Mouse (Mus musculus): ENCODE measurements around the gene Olfr143. TPM values are rescaled to one million over a fixed set of nuclear protein-coding genes. Genes with fewer than 3 reads are reported as not detected.

Gene Olfr143
- polyA plus RNA-seq (2017; shearing (Covaris generic)) = not detected

DNA sequence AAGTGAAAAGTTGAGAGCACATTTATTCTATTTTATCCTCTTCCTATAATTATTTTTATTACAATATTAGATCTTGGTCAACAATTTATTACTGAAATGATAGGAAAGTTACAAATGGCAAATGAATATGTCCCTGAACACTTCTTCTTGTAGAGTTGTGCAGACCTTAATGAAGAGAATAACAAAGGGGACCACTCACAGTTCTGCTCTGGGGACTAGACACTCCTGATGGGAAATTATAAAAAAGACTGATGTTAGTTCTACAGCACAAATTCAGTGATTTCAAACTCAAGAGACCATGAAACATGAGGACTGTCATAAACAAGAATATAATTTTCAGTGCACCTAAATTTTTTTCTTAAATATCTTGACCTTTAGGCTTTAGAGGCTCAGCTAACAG, at the start of gene Olfr143:
Gene Olfr143 (plus strand): TSS at position 301 of the 400 bp plus-strand sequence.
- no peak for ATAC-seq

DNA sequence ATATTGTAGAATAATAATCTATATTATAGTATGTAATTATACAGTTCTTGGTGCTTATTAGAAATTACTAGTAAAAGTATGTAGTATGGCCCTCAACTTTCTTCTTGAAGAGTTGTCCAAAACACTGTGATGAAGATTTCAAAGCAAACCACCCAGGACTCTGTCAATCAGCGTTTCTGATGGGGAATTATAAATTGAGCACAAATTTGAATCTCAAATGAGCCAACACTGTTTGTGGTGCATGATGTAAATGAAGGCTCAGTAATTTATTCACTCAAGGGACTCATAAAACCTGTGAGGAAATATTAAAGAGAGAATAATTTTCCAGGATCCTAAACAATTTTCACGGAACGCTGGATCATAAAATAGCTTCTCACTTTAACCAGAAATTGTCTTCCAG, 44.5 kb upstream of the Olfr143 start, which contains the start of gene Olfr893:
Gene Olfr893 (plus strand): TSS at position 301 of the 400 bp plus-strand sequence.
- ATAC-seq = no peak

DNA sequence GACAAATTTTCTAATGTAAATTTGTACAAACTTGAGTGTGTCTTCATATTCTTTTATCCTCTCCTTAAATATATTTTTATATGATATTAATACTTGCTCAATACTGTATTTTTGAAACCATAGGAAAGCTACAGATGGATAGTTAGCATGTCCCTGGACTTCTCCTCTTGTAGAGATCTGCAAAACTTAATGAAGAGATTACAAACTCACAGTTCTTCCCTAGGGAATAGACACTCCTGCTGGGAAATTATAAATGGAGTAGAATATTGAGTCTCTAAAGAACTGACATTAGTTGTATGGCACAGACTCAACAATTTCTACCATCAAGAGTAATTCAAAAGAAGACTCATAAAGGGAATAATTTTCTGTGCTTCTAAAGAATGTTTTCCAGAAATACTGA, 34.8 kb upstream of the Olfr143 start, which contains the start of gene Olfr894:
Gene Olfr894 (plus strand): TSS at position 301 of the 400 bp plus-strand sequence.
- no peak for ATAC-seq

DNA sequence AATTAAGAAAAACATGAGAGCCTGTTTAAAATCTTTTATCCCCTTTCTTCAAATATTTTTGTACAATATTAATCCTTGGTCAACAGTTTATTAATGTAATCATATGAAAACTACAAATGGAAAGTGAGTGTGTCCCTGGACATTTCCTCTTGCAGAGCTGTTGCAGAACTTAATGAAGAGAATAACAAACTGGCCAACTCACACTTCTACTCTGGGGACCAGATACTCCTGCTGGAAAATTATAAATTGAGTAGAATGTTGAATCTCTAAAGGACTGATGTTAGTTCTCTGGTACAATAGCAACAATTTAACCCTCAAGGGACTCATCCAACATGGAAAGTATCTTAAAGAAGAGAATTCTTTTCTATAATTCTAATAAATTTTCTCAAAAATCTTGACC, 15.0 kb downstream of the Olfr143 start, which contains the start of gene Olfr895:
Gene Olfr895 (plus strand): TSS at position 301 of the 400 bp plus-strand sequence.
- no peak for ATAC-seq

DNA sequence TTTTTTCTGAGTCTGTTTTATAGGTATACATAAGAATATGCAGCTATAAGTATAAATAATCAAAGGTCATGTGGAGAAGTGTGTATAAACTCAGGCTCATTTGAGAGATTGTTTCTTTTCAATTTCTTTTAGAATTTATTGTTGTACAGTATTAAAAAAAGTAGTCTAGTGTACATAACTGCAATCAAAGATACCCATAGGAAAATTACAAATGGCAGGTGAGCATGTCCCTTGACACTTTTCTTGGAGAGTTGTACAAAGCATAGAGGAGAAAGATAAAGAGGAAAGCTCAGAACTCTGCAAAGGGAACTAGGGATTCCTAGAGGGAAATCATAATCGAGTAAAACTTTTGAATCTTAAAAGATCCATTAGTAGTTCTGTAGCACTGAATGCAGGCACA, 38.2 kb downstream of the Olfr143 start, which contains the start of gene Olfr896-ps1:
Gene Olfr896-ps1 (plus strand): TSS at position 301 of the 400 bp plus-strand sequence.
- ATAC-seq = no peak

Other genes with a start within 250 kb of the Olfr143 start
- not detected for gene Olfr883, start 227.0 kb upstream of the Olfr143 start, polyA plus RNA-seq (2017; shearing (Covaris generic))
- not detected for gene Olfr884, start 206.2 kb upstream of the Olfr143 start, polyA plus RNA-seq (2017; shearing (Covaris generic))
- gene Olfr885, start 191.5 kb upstream of the Olfr143 start, polyA plus RNA-seq (2017; shearing (Covaris generic)) = not detected
- gene Olfr887, start 168.7 kb upstream of the Olfr143 start, polyA plus RNA-seq (2017; shearing (Covaris generic)) = not detected
- gene Olfr888, start 144.6 kb upstream of the Olfr143 start, polyA plus RNA-seq (2017; shearing (Covaris generic)) = not detected
- under 1 TPM in 1 of 2 experiments, not detected in 1; 0.11 TPM for gene Olfr889, start 137.6 kb upstream of the Olfr143 start, polyA plus RNA-seq (2017; shearing (Covaris generic))
- gene Olfr890, start 110.3 kb upstream of the Olfr143 start, polyA plus RNA-seq (2017; shearing (Covaris generic)) = under 1 TPM in 1 of 2 experiments, not detected in 1; 0.24 TPM
- not detected for gene Olfr891, start 72.0 kb upstream of the Olfr143 start, polyA plus RNA-seq (2017; shearing (Covaris generic))
- not detected for gene Olfr893, start 44.4 kb upstream of the Olfr143 start, polyA plus RNA-seq (2017; shearing (Covaris generic))
- gene Olfr894, start 34.7 kb upstream of the Olfr143 start, polyA plus RNA-seq (2017; shearing (Covaris generic)) = not detected
- gene Olfr895, start 15.1 kb downstream of the Olfr143 start, polyA plus RNA-seq (2017; shearing (Covaris generic)) = not detected
- not detected for gene Olfr896-ps1, start 38.3 kb downstream of the Olfr143 start, polyA plus RNA-seq (2017; shearing (Covaris generic))
- not detected for gene Olfr25, start 76.3 kb downstream of the Olfr143 start, polyA plus RNA-seq (2017; shearing (Covaris generic))
- gene Olfr898, start 95.6 kb downstream of the Olfr143 start, polyA plus RNA-seq (2017; shearing (Covaris generic)) = not detected
- gene Olfr250, start 114.1 kb downstream of the Olfr143 start, polyA plus RNA-seq (2017; shearing (Covaris generic)) = not detected
- not detected for gene Olfr251, start 124.3 kb downstream of the Olfr143 start, polyA plus RNA-seq (2017; shearing (Covaris generic))
- gene Olfr147, start 148.9 kb downstream of the Olfr143 start, polyA plus RNA-seq (2017; shearing (Covaris generic)) = not detected
- under 1 TPM in 1 of 2 experiments, not detected in 1; 0.12 TPM for gene Olfr901, start 176.7 kb downstream of the Olfr143 start, polyA plus RNA-seq (2017; shearing (Covaris generic))
- not detected for gene Olfr902, start 194.9 kb downstream of the Olfr143 start, polyA plus RNA-seq (2017; shearing (Covaris generic))
- not detected for gene Olfr904, start 210.4 kb downstream of the Olfr143 start, polyA plus RNA-seq (2017; shearing (Covaris generic))
- not detected for gene Olfr905, start 218.3 kb downstream of the Olfr143 start, polyA plus RNA-seq (2017; shearing (Covaris generic))
- gene Olfr906, start 234.3 kb downstream of the Olfr143 start, polyA plus RNA-seq (2017; shearing (Covaris generic)) = not detected
- gene Olfr907, start 243.0 kb downstream of the Olfr143 start, polyA plus RNA-seq (2017; shearing (Covaris generic)) = not detected

All from CD4-positive, CD25-positive, alpha-beta regulatory T cell, adult 4 months (primary cell).